Mouse (Mus musculus) embryonic facial prominence, embryonic 10.5 days (tissue): ENCODE data around the gene Abcb6. TPM values are rescaled to one million over a fixed set of nuclear protein-coding genes. Genes with fewer than 3 reads are reported as not detected.

Experiments
- DNase-seq: peaks from one replicate; pipeline ENCODE4 v3.0.0-alpha.2; 2017; ENCODE audit warnings: low spot score
- H3K27ac ChIP-seq: fragments of 300-500 bp; sonication (generic); replicated peaks from 2 replicates; pipeline ENCODE4 v1.5.1; 2016; ENCODE audit warnings: mild to moderate bottlenecking
- H3K27me3 ChIP-seq: fragments of 300-500 bp; sonication (generic); replicated peaks from 2 replicates; pipeline ENCODE4 v1.6.1; 2016; ENCODE audit warnings: low read depth, mild to moderate bottlenecking; ENCODE audit not compliant: poor library complexity, severe bottlenecking
- H3K36me3 ChIP-seq: fragments of 300-500 bp; sonication (generic); replicated peaks from 2 replicates; pipeline ENCODE4 v1.6.1; 2016; ENCODE audit warnings: mild to moderate bottlenecking, moderate library complexity
- H3K4me1 ChIP-seq: fragments of 300-500 bp; sonication (generic); 2 replicates; pipeline ENCODE4 v1.6.1; 2016
- H3K4me3 ChIP-seq: fragments of 300-500 bp; sonication (generic); 2 replicates; pipeline ENCODE4 v1.5.1; 2016; ENCODE audit warnings: mild to moderate bottlenecking, moderate library complexity
- H3K9me3 ChIP-seq: fragments of 300-500 bp; sonication (generic); 2 replicates; pipeline ENCODE4 v1.6.1; 2016; ENCODE audit warnings: mild to moderate bottlenecking
- WGBS: fragments of 180-500 bp; shearing (Covaris S2); methylation state at CpG from one replicate; pipeline ENCODE4 v1.1.7; 2016; 5-methylcytosine and 5-hydroxymethylcytosine counted together
- polyA plus RNA-seq: library from polyadenylated mRNA; unstranded; fragments of >200 nt; fragmentation: Nextera tagmentation; extraction: Ambion mirVana; gene quantifications from 2 replicates; pipeline ENCODE4 v1.2.1, GENCODE M21; 2016

Gene Abcb6
- polyA plus RNA-seq, 1 experiment from 2014 or later: 32.3 TPM

GRCm38 (mm10) chr1:75216797-75217585 lies 36.8 kb upstream of the Abcb6 start:
- Histone ChIP-seq H3K9me3 (no peaks in the 10 kb centered on the region), H3K27me3 (peaks cover 69% of the 10 kb centered on the region), H3K36me3 (peaks cover 42% of the 10 kb centered on the region), H3K4me1 (peaks cover 36% of the 10 kb centered on the region), H3K27ac (no peak overlapping the region), H3K4me3 (no peak overlapping the region)
- WGBS: 79% methylated on average over 13 of the region's 13 CpGs
- no peak for DNase-seq

- 92% methylated on average over 9 of the region's 9 CpGs for WGBS
- DNase-seq: no peak
- H3K27ac ChIP-seq: no peak overlapping the region
- H3K4me3 ChIP-seq: no peak overlapping the region
- H3K4me1 ChIP-seq: peaks cover 46% of the 10 kb centered on the region
- peaks cover 45% of the 10 kb centered on the region for H3K36me3 ChIP-seq
- H3K27me3 ChIP-seq: peaks cover 57% of the 10 kb centered on the region
- no peaks in the 10 kb centered on the region for H3K9me3 ChIP-seq
These were observed 35.6 kb upstream of the Abcb6 start for GRCm38 (mm10) chr1:75215785-75216184.

- H3K9me3 ChIP-seq: no peaks in the 10 kb centered on the region
- 80% methylated on average over 5 of the region's 5 CpGs for WGBS
- no peak overlapping the region for H3K4me3 ChIP-seq
- DNase-seq: no peak
- no peak overlapping the region for H3K27ac ChIP-seq
- H3K36me3 ChIP-seq: peaks cover 45% of the 10 kb centered on the region
- peaks cover 48% of the 10 kb centered on the region for H3K27me3 ChIP-seq
- peaks cover 51% of the 10 kb centered on the region for H3K4me1 ChIP-seq
These were observed 34.7 kb upstream of the Abcb6 start for GRCm38 (mm10) chr1:75214886-75215285.

- no peak overlapping the region for H3K27ac ChIP-seq
- H3K27me3 ChIP-seq: peaks cover 46% of the 10 kb centered on the region
- no peaks in the 10 kb centered on the region for H3K9me3 ChIP-seq
- no peak for DNase-seq
- H3K4me3 ChIP-seq: no peak overlapping the region
- peaks cover 51% of the 10 kb centered on the region for H3K4me1 ChIP-seq
- peaks cover 45% of the 10 kb centered on the region for H3K36me3 ChIP-seq
- WGBS: 83% methylated on average over 2 of the region's 2 CpGs
These were observed 34.2 kb upstream of the Abcb6 start for GRCm38 (mm10) chr1:75214442-75214841.

GRCm38 (mm10) chr1:75213096-75213495 lies 32.9 kb upstream of the Abcb6 start:
- no peaks in the 10 kb centered on the region for H3K9me3 ChIP-seq
- H3K27me3 ChIP-seq: peaks cover 45% of the 10 kb centered on the region
- H3K4me1 ChIP-seq: peaks cover 49% of the 10 kb centered on the region
- H3K36me3 ChIP-seq: peaks cover 45% of the 10 kb centered on the region
- 93% methylated on average over 7 of the region's 7 CpGs for WGBS
- DNase-seq: no peak
- H3K4me3 ChIP-seq: no peak overlapping the region
- no peak overlapping the region for H3K27ac ChIP-seq

GRCm38 (mm10) chr1:75212542-75212941 lies 32.4 kb upstream of the Abcb6 start:
- H3K4me1 ChIP-seq: peaks cover 45% of the 10 kb centered on the region
- H3K36me3 ChIP-seq: peaks cover 45% of the 10 kb centered on the region
- no peak for DNase-seq
- WGBS: 73% methylated on average over 4 of the region's 4 CpGs
- no peak overlapping the region for H3K27ac ChIP-seq
- peaks cover 41% of the 10 kb centered on the region for H3K27me3 ChIP-seq
- H3K4me3 ChIP-seq: peak overlapping the region; percentile 82
- no peaks in the 10 kb centered on the region for H3K9me3 ChIP-seq

GRCm38 (mm10) chr1:75211141-75211708 lies 31.0 kb upstream of the Abcb6 start:
- peaks cover 45% of the 10 kb centered on the region for H3K36me3 ChIP-seq
- H3K27ac ChIP-seq: peak overlapping the region; percentile 89
- 14% methylated on average over 17 of the region's 17 CpGs for WGBS
- peak overlapping the region; percentile 82 for H3K4me3 ChIP-seq
- H3K27me3 ChIP-seq: peaks cover 28% of the 10 kb centered on the region
- no peaks in the 10 kb centered on the region for H3K9me3 ChIP-seq
- DNase-seq: no peak
- H3K4me1 ChIP-seq: peaks cover 42% of the 10 kb centered on the region

GRCm38 (mm10) chr1:75210136-75211087 lies 30.2 kb upstream of the Abcb6 start, which contains the start of the genes Glb1l and Stk16:
Gene Glb1l, minus strand, starts transcription at chr1:75210813.
Gene Stk16, plus strand, starts transcription at chr1:75210838.
- WGBS: 5% methylated on average over 42 of the region's 42 CpGs
- Histone ChIP-seq H3K36me3 (peaks cover 38% of the 10 kb centered on the region), H3K27me3 (peaks cover 20% of the 10 kb centered on the region; the same call in 1 of the 2 replicates), H3K4me3 (peak within 1 kb of the TSS; percentile 82), H3K27ac (peak within 1 kb of the TSS; percentile 89), H3K4me1 (peaks cover 42% of the 10 kb centered on the region), H3K9me3 (no peaks in the 10 kb centered on the region)
- DNase-seq: peak; percentile 96

- Histone ChIP-seq H3K27me3 (peaks cover 17% of the 10 kb centered on the region; the same call in 1 of the 2 replicates), H3K27ac (peak overlapping the region; percentile 27; the same call in 1 of the 2 replicates), H3K4me1 (peaks cover 42% of the 10 kb centered on the region), H3K9me3 (no peaks in the 10 kb centered on the region), H3K36me3 (peaks cover 25% of the 10 kb centered on the region), H3K4me3 (peak overlapping the region; percentile 82)
- peak; percentile 40 for DNase-seq
- 12% methylated on average over 34 of the region's 34 CpGs for WGBS
These were observed 28.9 kb upstream of the Abcb6 start for GRCm38 (mm10) chr1:75208967-75209678.

GRCm38 (mm10) chr1:75201236-75201635 lies 21.0 kb upstream of the Abcb6 start:
- H3K27me3 ChIP-seq: no peaks in the 10 kb centered on the region
- H3K4me3 ChIP-seq: no peak overlapping the region
- H3K4me1 ChIP-seq: no peaks in the 10 kb centered on the region
- WGBS: 91% methylated on average over 1 of the region's 1 CpGs
- H3K36me3 ChIP-seq: peaks cover 41% of the 10 kb centered on the region
- no peaks in the 10 kb centered on the region for H3K9me3 ChIP-seq
- no peak for DNase-seq
- H3K27ac ChIP-seq: no peak overlapping the region

- Histone ChIP-seq H3K27ac (peak overlapping the region; percentile 89), H3K36me3 (peaks cover 38% of the 10 kb centered on the region), H3K4me1 (peaks cover 31% of the 10 kb centered on the region), H3K9me3 (no peaks in the 10 kb centered on the region), H3K27me3 (no peaks in the 10 kb centered on the region), H3K4me3 (peak overlapping the region; percentile 87)
- 1% methylated on average over 19 of the region's 19 CpGs for WGBS
- peak; percentile 46 for DNase-seq
These were observed 12.3 kb upstream of the Abcb6 start for GRCm38 (mm10) chr1:75192452-75192851.
